Mouse (Mus musculus): Measurements from ENCODE around the gene Crbn.

Gene Crbn

DNA sequence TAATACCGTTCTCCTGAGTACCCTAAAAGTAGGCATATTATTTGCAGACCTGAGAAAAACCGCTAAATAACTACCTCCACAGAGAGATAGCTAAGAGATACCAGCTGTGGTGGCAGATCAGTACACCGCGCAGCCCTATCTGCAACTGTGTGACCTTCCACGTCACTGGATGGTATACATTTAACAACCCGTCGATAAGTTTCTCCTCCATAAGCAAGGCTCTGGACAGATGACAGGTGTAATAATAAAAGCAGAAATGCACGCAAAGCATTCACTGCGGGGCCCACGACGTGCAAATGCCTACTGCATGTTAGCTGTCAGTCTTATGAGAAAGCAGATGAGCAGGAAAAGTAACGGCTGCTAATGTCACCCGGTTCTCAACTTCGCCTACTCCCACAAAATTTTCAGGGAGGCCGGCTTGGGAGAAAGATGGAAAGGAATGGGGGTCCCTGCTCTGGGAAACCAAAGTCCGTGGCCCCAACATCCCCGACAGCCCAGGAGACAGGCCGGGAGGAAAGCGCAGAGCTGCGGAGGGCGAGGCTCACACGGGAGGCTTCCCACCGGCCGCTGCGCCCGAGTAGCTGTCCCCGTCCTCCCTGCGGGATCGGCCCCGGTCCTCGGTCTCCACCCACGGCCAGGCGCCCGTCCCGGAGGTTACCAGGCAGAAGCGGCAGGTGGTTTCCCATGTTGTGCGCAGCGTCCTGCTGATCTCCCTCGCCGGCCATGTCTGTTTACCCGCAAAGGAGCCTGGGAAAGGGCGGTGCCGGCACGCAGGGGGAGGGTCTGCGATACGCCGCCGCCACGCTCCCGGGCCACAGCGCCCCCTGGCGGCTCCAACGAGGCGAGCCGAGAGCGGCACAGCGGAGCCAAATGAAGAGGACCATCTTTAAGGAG lies at the start of gene Crbn:
Gene Crbn, minus strand, starts transcription at position 745 of the 894 bp plus-strand sequence.
- DNase-seq = peak; percentile 92

DNA sequence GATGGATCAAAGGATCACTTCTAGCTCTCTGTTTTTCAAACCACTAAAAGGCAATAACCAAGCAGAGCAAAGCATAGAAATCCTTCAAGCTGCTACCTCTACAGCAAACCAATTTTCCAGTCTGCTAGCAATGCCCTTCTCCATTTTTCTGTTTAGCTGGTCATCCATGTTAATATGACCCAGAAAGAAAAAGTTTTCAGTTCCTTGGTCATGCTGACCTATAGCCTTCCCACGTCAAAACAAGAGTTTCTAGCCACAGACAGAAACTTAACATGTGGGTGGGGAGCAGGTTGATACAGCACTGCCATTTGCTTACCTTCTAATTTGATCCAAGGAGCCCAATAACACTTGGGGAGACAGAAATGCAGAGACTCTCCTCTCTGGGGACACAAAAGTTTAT lies 40.3 kb upstream of the Crbn start:
- no peak for DNase-seq

DNA sequence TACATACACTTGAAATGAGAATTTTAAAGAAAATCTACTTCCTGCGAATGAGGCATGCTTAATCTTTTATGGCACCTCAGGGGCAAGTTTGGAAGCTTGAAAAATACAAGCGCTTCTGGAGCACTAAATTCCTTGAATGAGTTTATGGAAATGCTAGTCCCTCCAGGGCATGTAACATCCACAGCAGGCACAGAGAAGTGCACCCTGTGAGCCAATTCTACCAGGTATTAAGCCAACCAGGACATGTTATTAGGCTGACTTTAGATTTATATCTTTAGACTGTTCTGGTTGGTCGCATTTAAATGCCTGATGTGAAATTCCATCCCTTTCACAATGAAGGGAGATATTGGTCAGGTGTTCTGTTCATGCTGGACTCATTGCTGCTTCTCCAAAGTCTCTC lies 38.2 kb upstream of the Crbn start:
- DNase-seq = peak; percentile 2

DNA sequence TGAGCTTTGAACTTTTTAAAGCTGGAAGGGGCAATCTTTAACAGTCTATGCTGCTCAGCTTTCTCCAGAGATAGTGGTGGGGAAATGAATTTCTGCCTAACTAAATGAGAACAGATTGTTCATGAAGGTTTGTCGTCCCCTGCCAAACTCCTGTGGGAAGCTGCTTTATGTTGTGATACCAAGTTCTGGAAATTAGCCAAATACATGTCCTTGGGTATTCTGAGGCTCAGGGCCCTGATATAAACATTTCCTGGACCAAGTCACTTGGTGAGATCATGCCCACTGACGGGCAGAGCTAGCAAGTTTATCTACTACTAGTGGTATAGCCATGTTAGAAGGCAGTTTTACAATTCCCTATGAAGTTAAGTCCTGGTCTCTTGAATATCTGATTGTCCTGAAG lies 35.4 kb upstream of the Crbn start:
- DNase-seq = no peak

DNA sequence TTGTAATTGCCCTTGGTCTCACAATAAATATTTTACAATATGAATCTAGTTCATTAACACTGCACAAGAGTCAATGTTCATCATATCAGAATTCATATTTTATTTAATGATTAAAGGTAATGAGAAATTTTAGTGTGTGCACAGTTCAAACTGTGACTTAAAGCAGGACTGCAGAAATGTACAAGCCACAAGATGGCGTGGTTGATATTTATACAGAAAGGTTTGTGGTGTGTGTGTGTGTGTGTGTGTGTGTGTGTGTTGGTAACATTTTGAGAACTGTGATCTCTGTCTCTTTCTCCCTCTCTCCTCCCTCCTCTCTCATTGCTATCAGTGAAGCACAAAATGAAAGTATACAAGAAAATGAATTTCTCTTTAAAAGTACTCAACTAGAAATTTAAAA lies 22.5 kb upstream of the Crbn start:
- peak; percentile 24 for DNase-seq

DNA sequence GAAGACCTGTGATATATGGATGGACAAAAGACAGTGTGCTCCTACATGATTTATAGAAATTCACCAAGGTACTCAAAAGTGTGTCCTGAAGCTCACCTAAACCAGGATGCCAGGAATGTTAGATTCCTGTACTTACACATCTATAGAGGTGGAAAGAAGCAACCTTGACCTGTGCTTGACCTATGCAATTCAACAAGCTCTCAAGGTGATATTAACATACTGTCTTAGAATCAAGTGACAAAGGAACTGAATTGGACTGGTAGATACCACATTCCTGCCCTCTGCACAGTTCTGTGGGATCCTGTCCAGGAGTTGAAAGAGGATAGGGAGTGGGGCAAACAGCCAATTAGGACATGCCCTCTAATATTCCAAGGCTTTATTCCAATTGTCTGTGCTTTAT lies 20.7 kb upstream of the Crbn start:
- DNase-seq = no peak

DNA sequence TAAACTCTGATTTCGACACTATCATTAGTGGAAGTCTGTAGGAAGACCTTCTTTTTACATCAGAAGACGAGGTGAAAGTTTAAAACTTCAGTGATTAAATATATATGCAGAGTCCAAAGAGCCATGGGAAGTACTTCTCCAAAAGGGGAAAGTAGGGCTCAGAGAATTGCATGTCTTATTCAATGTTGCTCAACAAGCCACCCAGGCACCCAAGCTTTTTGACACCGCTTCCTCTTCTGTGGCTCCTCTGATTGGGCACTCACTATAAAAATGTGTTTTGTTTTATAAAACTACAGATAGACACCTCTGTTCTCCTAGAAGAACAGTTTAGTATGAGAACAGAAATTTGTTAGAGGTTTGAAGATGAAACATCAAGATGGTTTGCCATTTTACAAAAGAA lies 20.0 kb upstream of the Crbn start:
- no peak for DNase-seq

DNA sequence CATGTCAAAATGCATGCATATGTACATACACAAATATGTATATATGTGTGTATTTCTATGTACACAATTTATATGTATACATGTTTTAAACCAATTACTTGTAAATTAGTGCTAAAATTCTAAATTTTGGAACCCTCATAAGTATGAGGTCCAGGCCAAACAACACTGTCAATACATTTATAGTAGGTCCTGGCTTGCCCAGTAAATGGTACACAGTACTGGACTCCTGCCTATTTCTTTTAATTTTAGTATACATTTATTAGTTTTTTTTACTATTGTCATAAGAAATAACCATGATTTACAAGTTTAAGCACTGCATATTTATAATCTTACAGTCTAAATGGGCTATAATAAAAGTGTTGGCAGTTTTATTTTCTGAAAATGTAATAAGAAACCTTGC lies 19.4 kb upstream of the Crbn start:
- no peak for DNase-seq

DNA sequence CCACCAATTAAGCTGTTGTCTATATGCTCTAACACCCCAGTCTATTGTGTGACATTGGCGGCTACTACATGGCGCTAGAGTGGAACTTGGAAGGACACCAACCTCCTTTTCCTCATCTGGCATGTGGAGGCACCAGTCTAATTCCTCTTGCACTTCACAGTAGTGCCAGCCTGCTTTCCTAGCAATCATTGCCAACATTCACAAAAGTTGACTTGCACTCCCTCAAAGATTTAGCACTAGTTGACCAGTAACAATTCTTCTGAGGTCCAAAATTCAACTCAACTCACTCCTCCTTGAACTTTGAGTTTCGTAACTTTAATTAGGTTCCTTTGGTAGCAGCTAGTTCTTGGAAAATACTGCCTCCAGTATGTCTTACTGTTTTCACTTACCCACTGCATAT lies 10.8 kb upstream of the Crbn start:
- no peak for DNase-seq

DNA sequence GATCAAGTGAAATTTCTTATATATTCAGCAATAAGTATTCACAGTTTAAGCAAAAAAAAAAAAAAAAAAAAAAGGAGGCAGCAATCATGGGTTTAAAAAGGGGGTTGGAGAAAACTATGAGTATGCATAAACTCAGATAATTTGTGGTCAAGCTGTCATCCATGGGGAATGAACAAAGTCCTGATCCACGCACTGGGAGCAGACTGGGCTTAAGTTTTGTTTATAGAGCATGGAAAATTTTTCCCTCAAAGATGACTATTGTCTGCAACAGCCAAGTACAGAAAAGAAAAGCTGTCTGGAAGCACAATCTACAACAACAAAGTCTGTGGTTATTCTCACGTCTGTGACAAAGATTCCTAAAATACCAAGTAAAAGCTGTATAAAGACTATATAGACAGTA lies 9.3 kb upstream of the Crbn start:
- DNase-seq = no peak

DNA sequence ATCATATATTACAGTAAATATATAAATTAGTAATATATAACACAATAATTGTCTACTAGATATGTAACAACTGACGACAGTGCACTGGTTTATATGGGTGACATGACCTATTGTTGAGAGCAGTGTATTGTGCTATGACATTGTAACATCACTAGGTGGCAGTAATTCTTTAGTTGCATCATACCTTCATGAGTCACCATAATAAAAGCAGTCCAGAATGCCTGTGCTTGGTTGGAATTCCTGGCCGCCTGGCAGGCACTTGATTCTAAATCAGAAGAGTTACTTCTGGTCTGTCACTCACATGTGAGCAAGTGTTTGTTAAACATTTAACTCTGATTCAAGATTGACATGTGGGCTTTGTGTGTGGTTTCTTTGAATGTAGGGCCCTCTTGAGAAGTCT lies 5.0 kb upstream of the Crbn start:
- peak; percentile 21 for DNase-seq

DNA sequence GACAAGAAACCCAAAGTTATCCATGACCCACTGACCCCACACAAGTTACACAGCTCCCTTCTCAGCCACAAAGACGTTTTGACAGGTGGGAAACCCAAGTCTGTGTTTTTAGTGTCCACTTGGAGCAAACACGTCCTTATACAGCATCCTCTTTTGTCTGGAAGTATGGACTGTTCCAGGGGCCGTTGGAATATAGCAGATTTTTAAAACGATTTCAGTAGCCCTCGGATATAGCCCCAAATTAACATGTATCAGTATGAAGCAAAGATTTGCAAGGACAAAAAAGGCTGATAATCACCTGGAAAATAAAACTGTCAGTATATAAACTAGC lies 315 bp upstream of the Crbn start:
- DNase-seq = no peak

DNA sequence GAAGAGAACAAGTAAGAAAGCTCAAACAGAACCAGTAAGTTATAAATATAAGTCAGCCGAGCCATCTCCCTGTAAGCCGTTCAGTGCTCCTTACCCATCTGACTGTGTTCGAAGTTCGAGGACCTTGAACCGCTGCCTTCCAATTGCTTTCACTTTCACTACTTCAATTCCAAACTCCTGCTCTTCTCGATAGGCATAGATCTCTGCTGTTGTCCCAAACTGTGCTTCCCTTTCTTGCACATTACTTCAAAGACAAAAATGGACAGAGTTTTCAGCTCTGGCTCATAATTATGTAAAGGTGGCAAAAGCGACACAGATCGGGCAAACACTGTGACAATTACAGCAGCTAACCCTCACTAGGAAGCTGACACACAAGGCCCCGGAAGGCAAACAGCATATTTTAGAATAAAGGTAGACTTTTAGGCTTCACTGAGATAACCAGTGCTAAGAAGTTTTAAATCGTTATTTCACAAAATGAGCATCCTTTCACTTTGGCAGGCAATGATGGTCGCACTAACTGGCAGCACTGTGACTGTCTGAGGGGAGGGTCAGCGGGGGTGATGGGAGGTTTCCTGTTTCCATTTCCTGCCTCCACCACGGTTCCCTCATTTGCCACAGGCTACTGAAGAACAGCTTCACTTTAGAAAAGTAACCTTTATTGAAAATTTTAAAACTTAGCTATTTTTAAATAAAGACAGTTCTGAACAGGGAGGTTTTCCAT lies 5.6 kb downstream of the Crbn start:
- no peak for DNase-seq

DNA sequence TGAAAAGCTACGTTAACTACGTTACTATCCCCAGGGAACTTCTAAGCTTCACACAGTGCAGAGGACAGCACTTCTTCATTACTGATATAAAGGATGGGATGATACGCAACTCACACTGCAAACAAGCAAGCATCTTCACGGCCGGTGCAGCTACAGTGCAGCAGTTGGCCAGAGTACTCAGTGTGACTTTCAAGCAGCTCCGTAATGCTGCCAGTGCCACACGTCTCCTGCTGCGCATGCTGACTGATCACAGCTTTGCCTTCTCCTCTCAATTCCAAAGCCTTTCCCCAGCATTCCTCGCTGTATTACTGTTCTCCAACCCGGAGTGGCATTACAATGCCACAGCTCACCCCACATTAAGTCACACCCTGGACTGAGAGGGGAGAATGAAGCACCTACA lies 6.3 kb downstream of the Crbn start:
- DNase-seq = no peak

DNA sequence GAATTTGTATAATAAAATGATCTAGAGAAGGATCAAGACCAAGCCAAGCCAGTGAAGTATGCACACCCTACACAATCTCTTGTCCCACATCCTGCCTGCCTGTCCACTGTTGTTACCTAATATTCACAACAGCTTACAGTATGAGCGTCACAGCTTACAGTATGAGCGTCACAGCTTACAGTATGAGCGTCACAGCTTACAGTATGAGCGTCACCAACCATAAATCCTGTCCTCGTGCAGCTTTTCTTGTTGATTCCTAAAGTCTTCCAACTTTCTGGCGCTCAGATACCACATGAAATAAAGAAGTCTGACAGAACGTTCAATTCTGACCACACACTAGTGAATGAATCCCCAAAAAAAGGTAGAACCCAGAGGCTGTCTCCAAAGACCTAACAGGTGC lies 6.8 kb downstream of the Crbn start:
- DNase-seq = no peak

DNA sequence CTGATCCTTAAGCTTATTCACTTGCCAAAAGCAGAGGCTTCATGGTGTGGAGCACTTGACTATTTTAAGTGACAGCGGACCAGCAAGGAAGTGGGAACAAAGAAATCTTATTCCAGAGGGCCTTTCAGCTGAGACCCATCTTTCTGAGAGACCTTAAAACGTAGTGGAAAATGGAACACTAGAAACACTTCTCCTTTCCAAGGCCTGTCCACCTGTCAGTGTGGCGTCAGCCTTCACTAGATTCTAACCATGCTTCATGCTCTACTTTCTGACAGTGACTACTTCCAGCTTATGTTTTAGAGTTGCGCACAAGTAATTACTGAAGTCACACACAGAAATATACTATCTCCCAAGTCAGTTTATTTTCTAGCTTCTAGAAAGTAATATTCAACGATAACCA lies 7.4 kb downstream of the Crbn start:
- no peak for DNase-seq

DNA sequence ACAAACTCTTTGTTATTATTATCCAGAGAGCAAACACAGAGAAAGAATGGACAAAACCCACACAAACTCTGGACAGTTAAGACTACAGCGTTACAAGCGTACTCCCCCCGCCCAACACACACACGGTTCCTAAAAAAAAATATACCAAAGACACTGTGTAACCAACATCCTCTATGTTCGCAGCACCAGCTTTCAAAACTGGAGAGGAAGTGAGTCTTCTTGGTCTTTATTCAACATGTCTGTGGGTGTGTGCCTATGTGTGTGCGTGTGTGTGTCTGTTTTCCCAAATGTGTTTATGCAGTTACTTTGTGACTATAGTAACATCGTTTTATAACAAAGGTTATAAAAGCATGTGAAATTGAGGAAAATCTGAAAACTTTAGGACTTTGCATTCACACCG lies 8.4 kb downstream of the Crbn start:
- no peak for DNase-seq

DNA sequence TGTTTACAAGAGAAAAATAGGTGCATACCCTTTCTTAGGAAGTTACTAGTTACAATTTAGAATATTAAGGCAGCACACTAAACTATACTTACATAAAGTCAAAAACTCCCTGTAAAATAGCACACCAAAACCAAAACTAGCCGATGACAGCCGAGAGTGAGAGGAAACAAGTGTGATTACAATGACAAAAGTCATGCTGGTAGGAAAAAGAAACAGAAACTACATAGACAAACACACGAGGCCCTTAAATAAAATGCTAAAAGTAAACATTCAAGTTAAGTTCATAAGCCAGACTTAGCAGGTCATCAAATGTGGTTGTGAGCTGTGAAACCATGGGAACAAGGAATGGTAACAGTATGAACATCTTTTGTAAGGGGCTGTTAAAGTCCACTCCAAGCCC lies 12.7 kb downstream of the Crbn start:
- no peak for DNase-seq

DNA sequence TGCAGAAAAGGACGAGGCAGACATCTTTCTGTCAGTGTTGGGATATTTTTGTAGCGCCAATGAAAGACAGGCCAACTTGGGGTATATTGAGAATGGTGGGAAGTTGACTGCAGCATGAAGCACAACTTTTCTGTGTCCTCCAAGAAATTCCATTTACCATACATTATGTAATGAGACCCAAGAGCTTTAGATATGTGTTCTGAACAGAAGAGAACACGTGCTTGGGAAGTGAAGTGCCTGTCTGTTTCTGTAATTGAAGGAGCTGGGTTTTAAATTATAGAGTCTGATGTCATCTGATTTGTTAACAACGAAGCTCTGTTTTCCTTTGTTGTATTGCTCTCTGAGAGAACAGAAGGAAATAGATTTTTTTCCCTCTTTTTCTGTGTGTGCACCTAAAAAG lies 29.8 kb downstream of the Crbn start:
- no peak for DNase-seq

DNA sequence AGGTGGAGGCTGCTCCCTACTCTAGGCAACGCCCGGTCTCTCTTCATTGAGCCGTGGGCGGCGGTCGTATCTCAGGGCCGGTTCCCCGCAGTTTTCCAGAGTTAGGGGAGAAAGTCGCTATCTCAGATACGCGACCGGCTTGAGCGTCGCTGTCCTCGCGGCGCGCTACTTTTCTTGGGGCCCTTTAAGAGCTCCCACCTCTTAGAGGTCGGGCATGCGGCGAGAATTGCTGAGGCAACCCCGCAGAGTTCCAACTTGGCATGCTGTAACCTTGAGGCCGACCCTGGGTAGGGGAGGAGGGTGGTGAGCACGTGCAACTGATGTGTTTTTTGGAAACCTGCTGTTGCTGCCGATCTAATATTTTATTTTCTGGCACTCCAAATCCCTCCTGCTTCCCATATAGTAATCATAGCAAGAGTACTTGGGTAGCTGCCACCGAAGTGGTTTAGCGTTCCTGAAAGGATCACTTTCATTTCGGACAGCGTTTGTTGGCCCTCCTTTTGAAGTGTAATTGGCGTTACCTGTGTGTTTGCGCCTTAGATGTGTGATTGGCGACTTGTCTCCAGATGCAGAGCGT lies 30.5 kb downstream of the Crbn start:
- peak; percentile 3 for DNase-seq

DNA sequence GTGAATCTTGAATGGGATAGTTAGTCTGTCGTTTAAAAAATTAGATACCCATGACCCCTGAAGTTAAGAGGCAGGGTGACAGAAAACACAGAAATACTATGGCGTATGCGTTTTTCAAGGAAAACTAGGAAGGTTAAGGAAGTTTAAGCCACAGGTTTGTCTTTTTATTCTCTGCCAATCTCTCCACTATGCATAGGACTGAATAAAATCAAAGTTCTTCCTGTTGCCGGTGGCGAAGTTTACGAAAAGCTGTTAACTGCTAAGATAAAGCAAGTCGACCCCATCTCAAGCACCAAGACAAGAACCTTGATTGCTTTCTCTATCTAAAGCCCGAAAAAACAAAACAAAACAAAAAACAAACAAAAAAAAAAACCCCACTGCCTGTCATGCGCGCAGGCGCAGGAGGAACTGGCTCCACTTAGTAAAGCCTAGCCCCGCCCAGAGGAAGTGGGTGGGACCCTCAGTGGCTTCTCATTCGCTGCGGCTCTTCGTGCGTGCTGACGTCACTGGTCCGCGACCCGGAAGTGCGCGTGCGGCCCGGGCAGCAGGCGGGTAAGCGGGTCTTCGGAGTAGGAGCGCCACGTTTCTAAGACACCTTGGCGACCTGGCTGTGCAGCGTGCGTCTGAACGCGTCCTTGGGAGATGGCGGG lies 31.1 kb downstream of the Crbn start, which contains the start of gene Trnt1:
Gene Trnt1, plus strand, starts transcription at position 481 of the 650 bp plus-strand sequence.
- peak; percentile 99 for DNase-seq

DNA sequence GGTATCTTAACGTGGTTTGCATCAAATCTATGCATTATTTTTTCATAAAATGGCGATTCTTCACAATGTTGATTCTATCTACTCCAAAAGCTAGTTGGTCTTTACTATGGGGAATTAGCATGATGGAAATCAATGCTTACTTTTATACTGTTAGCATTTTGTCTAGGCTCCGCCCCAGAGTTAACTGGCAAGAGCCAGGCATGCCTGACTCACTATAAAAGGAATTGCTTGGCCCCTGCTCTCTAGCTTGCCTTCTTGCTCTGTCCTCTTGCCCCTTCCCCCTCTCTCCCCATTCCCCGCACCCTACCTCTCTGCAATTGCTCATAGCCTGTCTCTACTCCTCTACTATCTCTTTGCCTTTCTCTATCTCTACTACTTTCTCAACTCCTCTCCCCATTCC lies 33.1 kb downstream of the Crbn start:
- no peak for DNase-seq

DNA sequence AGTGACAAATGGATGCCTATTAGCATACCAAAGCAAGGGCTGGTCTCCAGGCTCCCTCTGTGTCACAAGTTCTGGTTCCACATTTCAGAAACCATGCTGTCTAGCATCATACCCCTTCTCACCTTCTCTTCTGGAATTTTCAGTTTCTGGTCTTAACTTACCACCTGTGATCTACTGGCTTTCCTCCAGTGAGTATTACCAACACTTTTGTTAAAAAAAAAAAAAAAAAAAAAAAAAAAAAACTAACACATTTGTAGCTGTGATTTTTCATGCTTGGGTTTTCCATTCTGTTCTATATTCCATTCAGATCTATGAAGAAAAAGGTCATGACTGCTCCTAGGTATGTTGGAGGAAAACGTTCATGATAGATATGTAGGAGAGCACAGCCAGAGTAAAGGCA lies 34.0 kb downstream of the Crbn start:
- no peak for DNase-seq

DNA sequence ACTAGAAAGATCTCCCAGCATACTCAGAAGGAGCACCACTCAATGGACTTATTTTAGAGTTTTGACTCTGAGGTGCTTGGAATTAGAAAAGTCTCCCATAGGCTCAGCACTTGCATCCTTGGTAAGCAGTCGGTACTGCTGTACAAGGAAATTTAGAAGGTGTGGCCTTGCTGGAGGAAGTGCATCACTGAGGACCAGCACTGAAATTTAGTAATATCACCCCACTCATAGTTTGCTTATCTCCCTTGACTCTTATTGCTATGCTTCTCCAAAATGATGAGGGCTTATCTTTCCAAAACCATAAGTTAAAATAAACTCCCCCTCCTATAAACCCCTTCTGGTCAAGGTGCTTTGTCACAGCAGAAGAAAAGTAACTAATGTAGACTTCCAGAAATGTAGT lies 38.4 kb downstream of the Crbn start:
- no peak for DNase-seq
